Mouse (Mus musculus) Muller cell, postnatal 12 days (primary cell): ENCODE measurements at regions not wholly inside any gene's neighbourhood (a gene's known extent, or its start where the extent isn't known, plus 50 kb on each side); places are given as distances from the start of the nearest gene placed in this dataset.
"Not testable (repeated sequence)": the region's sequence is repeated elsewhere in the genome, so short reads cannot be mapped to it uniquely, and the experiment has no call there.

ENCODE experiments used
- DNase-seq: peaks from one replicate; pipeline ENCODE4 v3.0.0-alpha.2; 2015; ENCODE audit errors: inconsistent ontology term

- DNase-seq: no peak
These were observed 86.6 kb upstream of the Vmn1r2 start for GRCm38 (mm10) chr4:3080385-3081125.

- no peak for DNase-seq
These were observed 85.8 kb upstream of the Vmn1r2 start for GRCm38 (mm10) chr4:3081148-3081952.

GRCm38 (mm10) chr4:3081953-3082950, 84.9 kb upstream of the Vmn1r2 start:
- no peak for DNase-seq

GRCm38 (mm10) chr4:3083161-3084020, 83.7 kb upstream of the Vmn1r2 start:
- no peak for DNase-seq

- DNase-seq: no peak
These were observed 83.0 kb upstream of the Vmn1r2 start for GRCm38 (mm10) chr4:3084021-3084545.

GRCm38 (mm10) chr4:3085456-3086448, 81.4 kb upstream of the Vmn1r2 start:
- DNase-seq: no peak

- DNase-seq: not testable (repeated sequence)
These were observed 79.5 kb upstream of the Vmn1r2 start for GRCm38 (mm10) chr4:3087616-3088015.

GRCm38 (mm10) chr4:3089567-3090377, 77.3 kb upstream of the Vmn1r2 start:
- peak; percentile 19 for DNase-seq

GRCm38 (mm10) chr4:3090378-3090735, 76.8 kb upstream of the Vmn1r2 start:
- peak; percentile 4 for DNase-seq

GRCm38 (mm10) chr4:3090742-3091141, 76.4 kb upstream of the Vmn1r2 start:
- no peak for DNase-seq
